Mouse (Mus musculus): Measurements from ENCODE around the gene Capza2. TPM values are rescaled to one million over a fixed set of nuclear protein-coding genes. Genes with fewer than 3 reads are reported as not detected.
A peak's percentile ranks its signal among the peaks of the same experiment; 100 is the strongest.

Gene Capza2
- polyA plus RNA-seq, 1 experiment = 17.6 TPM

- Histone ChIP-seq H3K4me3 (replicated peaks; ENCODE audit: extremely low read depth, low read depth, low read length) (no peak overlapping the region), H3K4me1 (ENCODE audit: control insufficient read depth, insufficient read depth, low read length) (no peaks in the 10 kb centered on the region)
- DNase-seq = no peak
- no peak for TF ChIP-seq POLR2A (IDR thresholded peaks at IDR 0.05; ENCODE audit: borderline replicate concordance, extremely low read depth, low read depth, low read length)
- TF ChIP-seq CTCF (IDR thresholded peaks at IDR 0.05; ENCODE audit: insufficient read depth, low read length) = no peak
- WGBS = 95% methylated on average over 12 of the region's 12 CpGs
Measured at GRCm38 (mm10) chr6:17668334-17668733, 32.3 kb downstream of the Capza2 start.

- DNase-seq = no peak
- Histone ChIP-seq H3K4me3 (replicated peaks; ENCODE audit: extremely low read depth, low read depth, low read length) (no peak overlapping the region), H3K4me1 (ENCODE audit: control insufficient read depth, insufficient read depth, low read length) (no peaks in the 10 kb centered on the region)
- 77% methylated on average over 2 of the region's 2 CpGs for WGBS
- TF ChIP-seq POLR2A (IDR thresholded peaks at IDR 0.05; ENCODE audit: borderline replicate concordance, extremely low read depth, low read depth, low read length) (no peak), CTCF (IDR thresholded peaks at IDR 0.05; ENCODE audit: insufficient read depth, low read length) (no peak)
Measured at GRCm38 (mm10) chr6:17669826-17670225, 33.8 kb downstream of the Capza2 start.

GRCm38 (mm10) chr6:17675019-17675756 is 39.2 kb downstream of the Capza2 start:
- Histone ChIP-seq H3K4me3 (replicated peaks; ENCODE audit: extremely low read depth, low read depth, low read length) (no peak overlapping the region), H3K4me1 (ENCODE audit: control insufficient read depth, insufficient read depth, low read length) (no peaks in the 10 kb centered on the region; the same call in 1 of the 2 replicates)
- DNase-seq = peak; percentile 55
- TF ChIP-seq POLR2A (IDR thresholded peaks at IDR 0.05; ENCODE audit: borderline replicate concordance, extremely low read depth, low read depth, low read length) = no peak
- TF ChIP-seq CTCF (IDR thresholded peaks at IDR 0.05; ENCODE audit: insufficient read depth, low read length) = peak; percentile 52
- WGBS = 18% methylated on average over 12 of the region's 12 CpGs

- Histone ChIP-seq H3K4me3 (replicated peaks; ENCODE audit: extremely low read depth, low read depth, low read length) (no peak overlapping the region), H3K4me1 (ENCODE audit: control insufficient read depth, insufficient read depth, low read length) (no peaks in the 10 kb centered on the region; the same call in 1 of the 2 replicates)
- WGBS = 72% methylated on average over 2 of the region's 2 CpGs
- DNase-seq = no peak
- TF ChIP-seq CTCF (IDR thresholded peaks at IDR 0.05; ENCODE audit: insufficient read depth, low read length) (no peak), POLR2A (IDR thresholded peaks at IDR 0.05; ENCODE audit: borderline replicate concordance, extremely low read depth, low read depth, low read length) (no peak)
Measured at GRCm38 (mm10) chr6:17677008-17677407, 41.0 kb downstream of the Capza2 start.

GRCm38 (mm10) chr6:17680266-17680925 is 44.4 kb downstream of the Capza2 start:
- WGBS = 77% methylated on average over 6 of the region's 6 CpGs
- DNase-seq = no peak
- Histone ChIP-seq H3K4me3 (replicated peaks; ENCODE audit: extremely low read depth, low read depth, low read length) (no peak overlapping the region), H3K4me1 (ENCODE audit: control insufficient read depth, insufficient read depth, low read length) (no peaks in the 10 kb centered on the region; the same call in 1 of the 2 replicates)
- no peak for TF ChIP-seq CTCF (IDR thresholded peaks at IDR 0.05; ENCODE audit: insufficient read depth, low read length)
- TF ChIP-seq POLR2A (IDR thresholded peaks at IDR 0.05; ENCODE audit: borderline replicate concordance, extremely low read depth, low read depth, low read length) = no peak

GRCm38 (mm10) chr6:17681810-17682209 is 45.8 kb downstream of the Capza2 start:
- no peak for DNase-seq

GRCm38 (mm10) chr6:17688676-17689075 is 52.6 kb downstream of the Capza2 start:
- Histone ChIP-seq H3K4me3 (replicated peaks; ENCODE audit: extremely low read depth, low read depth, low read length) (no peak overlapping the region), H3K4me1 (ENCODE audit: control insufficient read depth, insufficient read depth, low read length) (peaks cover 3% of the 10 kb centered on the region)
- WGBS = 50% methylated on average over 5 of the region's 5 CpGs
- TF ChIP-seq CTCF (IDR thresholded peaks at IDR 0.05; ENCODE audit: insufficient read depth, low read length) (no peak), POLR2A (IDR thresholded peaks at IDR 0.05; ENCODE audit: borderline replicate concordance, extremely low read depth, low read depth, low read length) (no peak)
- DNase-seq = no peak

More at GRCm38 (mm10) chr6:17681810-17682209, 45.8 kb downstream of the Capza2 start:
- Histone ChIP-seq H3K4me1 (ENCODE audit: control insufficient read depth, insufficient read depth, low read length) (no peaks in the 10 kb centered on the region), H3K4me3 (replicated peaks; ENCODE audit: extremely low read depth, low read depth, low read length) (no peak overlapping the region)
- TF ChIP-seq POLR2A (IDR thresholded peaks at IDR 0.05; ENCODE audit: borderline replicate concordance, extremely low read depth, low read depth, low read length) (no peak), CTCF (IDR thresholded peaks at IDR 0.05; ENCODE audit: insufficient read depth, low read length) (no peak)
- WGBS = 98% methylated on average over 8 of the region's 8 CpGs

- Histone ChIP-seq H3K4me3 (replicated peaks; ENCODE audit: extremely low read depth, low read depth, low read length) (peak within 1 kb of the TSS; percentile 97), H3K4me1 (ENCODE audit: control insufficient read depth, insufficient read depth, low read length) (peaks cover 3% of the 10 kb centered on the region)
- WGBS = 75% methylated on average over 7 of the region's 7 CpGs
- no peak for TF ChIP-seq CTCF (IDR thresholded peaks at IDR 0.05; ENCODE audit: insufficient read depth, low read length)
- no peak for TF ChIP-seq POLR2A (IDR thresholded peaks at IDR 0.05; ENCODE audit: borderline replicate concordance, extremely low read depth, low read depth, low read length)
- no peak for DNase-seq
Measured at GRCm38 (mm10) chr6:17692647-17693046, 56.6 kb downstream of the Capza2 start, which contains the start of gene St7. Gene St7 (plus strand): TSS chr6:17692933.

GRCm38 (mm10) chr6:17693726-17694549 is 57.9 kb downstream of the Capza2 start:
- TF ChIP-seq CTCF (IDR thresholded peaks at IDR 0.05; ENCODE audit: insufficient read depth, low read length) (no peak), POLR2A (IDR thresholded peaks at IDR 0.05; ENCODE audit: borderline replicate concordance, extremely low read depth, low read depth, low read length) (peak; percentile 37; the same call in 1 of the 2 replicates)
- H3K4me1 ChIP-seq (ENCODE audit: control insufficient read depth, insufficient read depth, low read length) = peaks cover 3% of the 10 kb centered on the region
- peak overlapping the region; percentile 97 for H3K4me3 ChIP-seq (replicated peaks; ENCODE audit: extremely low read depth, low read depth, low read length)
- under 1% methylated on average over 95 of the region's 97 CpGs for WGBS
- peak; percentile 67 for DNase-seq
